Mouse (Mus musculus) neutrophil, adult 83 days (primary cell): ENCODE data around the gene Gbp5. TPM values are rescaled to one million over a fixed set of nuclear protein-coding genes. Genes with fewer than 3 reads are reported as not detected.

ENCODE experiments used
- total RNA-seq, 2 experiments: library from RNA; stranded (reverse); gene quantifications; one replicate each; pipeline ENCODE4 v1.2.4; 2023

Gbp5 gene
- total RNA-seq = 1 to 10 TPM; 4.4 to 5.0 TPM

DNA sequence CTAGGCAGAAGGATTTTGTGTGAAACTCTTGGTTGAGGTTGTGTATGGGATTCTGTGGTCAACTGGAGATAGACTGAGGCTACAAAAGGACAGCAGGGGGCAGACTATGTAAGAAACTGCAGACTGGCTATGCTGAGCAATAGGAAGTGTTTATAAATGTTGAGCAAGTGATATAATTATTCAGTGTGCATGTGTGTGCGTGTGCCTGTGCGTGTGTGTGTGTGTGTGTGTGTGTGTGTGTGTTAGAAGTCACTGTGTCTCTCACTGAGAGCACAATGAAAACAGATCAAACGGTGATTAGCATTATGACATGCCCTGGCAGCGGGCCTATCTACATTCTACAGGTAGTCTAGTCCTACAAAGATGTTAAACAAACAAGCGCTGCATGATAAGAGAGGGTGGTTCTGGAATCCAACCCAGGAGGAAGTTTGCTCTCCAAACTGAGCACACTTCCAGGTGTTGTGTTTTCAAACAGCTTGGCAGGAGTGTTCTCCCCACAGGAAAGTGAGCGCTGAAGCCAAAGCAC lies at the start of gene Gbp5:
Gene Gbp5, plus strand, starts transcription at position 443 of the 526 bp plus-strand sequence.

DNA sequence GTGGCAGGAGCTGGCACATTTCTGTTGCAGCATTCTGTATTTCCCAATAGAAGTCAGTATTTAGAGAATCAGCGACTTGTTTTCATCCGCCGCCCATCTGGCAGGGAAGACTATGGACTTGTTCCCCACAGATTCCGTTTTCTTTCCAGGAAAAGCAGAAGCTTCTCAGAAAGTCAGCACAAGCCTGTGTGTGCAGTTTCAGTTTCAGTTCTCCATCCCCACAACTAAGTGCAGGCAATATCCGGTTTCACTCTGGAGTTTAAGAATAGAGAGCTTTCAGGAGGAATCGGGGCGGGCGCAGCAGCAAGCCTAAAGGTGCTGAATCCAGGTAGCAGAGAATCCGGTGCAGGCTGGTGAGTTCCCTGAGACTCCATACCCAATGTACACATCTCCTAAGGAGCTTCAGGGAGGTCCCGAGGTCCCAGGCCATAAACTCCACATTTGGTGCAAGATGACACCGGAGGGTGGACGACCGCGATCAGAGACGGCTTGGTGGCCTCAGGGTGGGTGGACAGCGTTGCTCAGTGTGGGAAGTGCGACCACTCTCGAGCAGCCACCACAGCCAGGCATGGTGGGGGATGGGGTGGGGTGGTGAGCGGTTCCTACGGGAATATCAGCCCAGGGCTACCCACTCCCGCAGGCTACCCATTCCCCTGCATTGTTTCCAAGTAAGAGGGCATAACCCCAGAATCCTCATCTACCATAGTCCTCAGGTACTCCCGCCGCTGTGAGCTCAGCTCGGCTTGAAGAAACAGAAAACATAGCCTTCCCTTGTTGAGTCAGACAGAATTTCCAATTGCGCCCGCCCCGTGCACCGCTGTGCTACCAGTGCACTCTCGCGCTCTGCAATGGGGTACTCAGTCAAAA lies 36.5 kb downstream of the Gbp5 start, which contains the start of gene Gbp7:
Gene Gbp7, plus strand, starts transcription at position 256 of the 867 bp plus-strand sequence.

DNA sequence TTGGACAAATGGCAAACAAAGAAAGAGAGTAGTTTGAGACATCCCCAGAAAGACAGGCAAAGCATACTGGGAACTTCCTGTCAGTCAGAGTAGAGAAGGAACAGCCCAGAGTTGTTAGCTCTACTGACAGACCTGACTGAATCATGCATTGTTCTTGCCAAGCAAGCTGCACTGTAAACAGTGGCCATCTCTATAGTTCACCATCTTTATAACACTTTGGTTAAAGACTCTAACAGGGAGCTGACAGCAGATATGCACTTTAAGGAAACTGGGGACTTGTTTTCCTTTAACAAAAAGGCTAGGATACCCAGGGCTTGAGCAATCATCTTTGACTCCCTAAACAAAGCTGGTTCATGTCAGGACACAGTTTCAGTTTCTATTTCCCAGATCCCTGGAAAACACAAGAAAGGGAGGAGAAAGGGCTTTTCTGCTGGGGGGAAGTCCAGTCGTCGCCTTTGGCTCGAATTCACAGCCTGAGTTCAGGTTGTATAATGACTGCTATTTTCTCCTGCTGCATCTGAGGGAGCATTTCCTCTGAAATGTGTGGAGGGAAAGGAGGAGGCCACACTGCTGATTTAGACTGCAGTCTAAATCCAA lies 66.0 kb downstream of the Gbp5 start, which contains the start of gene Gbp3:
Gene Gbp3, plus strand, starts transcription at position 395 of the 597 bp plus-strand sequence.

Other genes with a start within 250 kb of the Gbp5 start
- gene Pdlim5, start 98.3 kb upstream of the Gbp5 start, total RNA-seq = 10 to 100 TPM; 54.6 to 67.4 TPM
- 1 to 10 TPM; 7.9 to 8.7 TPM for gene Gbp7, start 36.4 kb downstream of the Gbp5 start, total RNA-seq
- gene Gbp3, start 66.0 kb downstream of the Gbp5 start, total RNA-seq = 10 to 100 TPM in 1 of 2 experiments, 1 to 10 TPM in 1; 9.1 to 11.0 TPM
- not detected for gene Gbp2b, start 100.9 kb downstream of the Gbp5 start, total RNA-seq
- 10 to 100 TPM in 1 of 2 experiments, 1 to 10 TPM in 1; 6.6 to 10.2 TPM for gene Gbp2, start 126.6 kb downstream of the Gbp5 start, total RNA-seq
- 1 to 10 TPM; 1.8 to 2.8 TPM for gene Kyat3, start 207.1 kb downstream of the Gbp5 start, total RNA-seq